8 mouse cellular contexts compared by ENCODE assay signal in the genomic region with DNA sequence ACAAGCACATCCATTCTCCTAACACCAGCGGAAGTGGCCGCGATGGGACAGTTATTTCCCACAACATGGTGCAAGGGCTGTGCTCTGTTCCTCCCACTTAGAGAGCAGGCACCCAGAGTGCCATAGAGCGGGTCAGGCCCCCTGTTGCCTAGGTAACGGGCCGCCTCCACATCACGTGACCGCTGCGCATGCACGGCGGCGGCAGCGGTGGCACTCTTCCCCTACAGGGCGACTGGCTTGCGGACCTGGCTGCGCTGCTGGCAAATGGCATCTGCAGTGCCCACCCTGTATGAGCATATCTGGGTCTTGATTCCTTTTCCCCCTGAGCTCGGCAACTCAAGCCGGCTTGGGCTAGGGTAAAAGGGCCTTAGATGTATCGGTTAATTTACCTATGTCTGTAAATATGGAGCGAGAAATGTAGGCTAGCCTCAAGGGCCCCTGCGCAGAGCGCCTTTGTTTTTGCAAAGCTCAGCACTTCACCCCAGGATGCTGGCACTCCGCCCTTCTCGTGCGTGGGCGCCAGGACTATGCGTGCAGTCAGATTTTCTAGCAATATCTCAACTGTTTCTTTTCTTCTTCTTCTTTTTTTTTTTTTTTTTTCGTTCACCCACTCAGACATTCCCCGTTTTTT. TPM values are rescaled to one million over a fixed set of nuclear protein-coding genes. Genes with fewer than 3 reads are reported as not detected.
DNase-seq lines count a peak whose midpoint lies in the region; ATAC-seq and TF ChIP-seq lines count a peak whose summit lies in the region.

No protein-coding gene starts in this region.

- H3K4me2 ChIP-seq in hindbrain, embryonic 12.5 days (replicated peaks): peak overlapping the region; percentile 66

- CTCF ChIA-PET in Patski (lab: Charles Lee): interaction anchor here (1.2 kb wide), 1 partner anchor 10 kb away, joined by 4 read pairs; no protein-coding TSS in a partner anchor

- TF ChIP-seq CTCF in Patski (IDR thresholded peaks at IDR 0.05): no peak

- in situ Hi-C loops in Patski (cut with MboI; ENCODE audit: low pct_unique_long_range_greater_than_20kb): no loop called here

- H3K4me3 ChIP-seq in hindbrain, embryonic 12.5 days: peak overlapping the region; percentile 37

- H3K36me3 ChIP-seq in hindbrain, embryonic 12.5 days: no peaks in the 10 kb centered on the region

- peak overlapping the region; percentile 93 for H3K27ac ChIP-seq in hindbrain, embryonic 12.5 days

- POLR2A ChIA-PET in Patski (lab: Charles Lee): interaction anchor here (0.6 kb wide), 2 partner anchors 21 to 39 kb away, joined by 3 to 6 read pairs; no protein-coding TSS in a partner anchor

- H3K9ac ChIP-seq in hindbrain, embryonic 12.5 days: peak overlapping the region; percentile 63; the same call in 1 of the 2 replicates

- H3K4me1 ChIP-seq in hindbrain, embryonic 12.5 days: peaks cover 30% of the 10 kb centered on the region

- 1% methylated on average over 29 of the region's 29 CpGs for WGBS in hindbrain, embryonic 12.5 days

- no peaks in the 10 kb centered on the region for H3K9me3 ChIP-seq in hindbrain, embryonic 12.5 days (replicated peaks)

- ATAC-seq in Patski: peak; percentile 32
- ATAC-seq in hindbrain, embryonic 12.5 days (ENCODE audit: low FRiP score): peak; percentile 97

- no peaks in the 10 kb centered on the region for H3K27me3 ChIP-seq in Patski
- no peaks in the 10 kb centered on the region for H3K27me3 ChIP-seq in hindbrain, embryonic 12.5 days

- DNase-seq in Patski (ENCODE audit: low read depth, low spot score): no peak
- DNase-seq in cerebellum, postnatal 10 days: peak; percentile 98
- DNase-seq in frontal cortex, postnatal 10 days (ENCODE audit: low spot score in 2 of 2): peak; percentile 90 to 93
- DNase-seq in layer of hippocampus, postnatal 14 days (ENCODE audit: low spot score in 2 of 2): peak; percentile 92 to 93
- DNase-seq in lung, postnatal 10 days: peak; percentile 96
- DNase-seq in ovary, postnatal 14 days (ENCODE audit: low spot score): peak; percentile 83
- DNase-seq in thymus, postnatal 10 days (ENCODE audit: low spot score in 2 of 2): peak; percentile 96 to 97

RNA-seq across cellular contexts. Expression of gene Itpkb, which starts 35.0 kb away (rescaled TPM):
- 15.4 TPM for polyA plus RNA-seq in Patski (2021)
- polyA plus RNA-seq in hindbrain, embryonic 12.5 days (2016; fragmentation: Nextera tagmentation; extraction: Ambion mirVana): 7.7 and 8.3 TPM in 2 replicates
- 10 to 100 TPM; 18.4 to 22.3 TPM for total RNA-seq in layer of hippocampus, postnatal 14 days (2021)
